Mouse (Mus musculus): ENCODE data around the gene Guk1.
"Not testable (repeated sequence)": the region's sequence is repeated elsewhere in the genome, so short reads cannot be mapped to it uniquely, and the experiment has no call there.

The Guk1 gene

GRCm38 (mm10) chr11:59192059-59192386, at the start of gene Guk1:
Guk1 (minus strand) TSS chr11:59192212.
- no peak for DNase-seq

GRCm38 (mm10) chr11:59239796-59240195, 47.8 kb upstream of the Guk1 start:
- no peak for DNase-seq

DNA sequence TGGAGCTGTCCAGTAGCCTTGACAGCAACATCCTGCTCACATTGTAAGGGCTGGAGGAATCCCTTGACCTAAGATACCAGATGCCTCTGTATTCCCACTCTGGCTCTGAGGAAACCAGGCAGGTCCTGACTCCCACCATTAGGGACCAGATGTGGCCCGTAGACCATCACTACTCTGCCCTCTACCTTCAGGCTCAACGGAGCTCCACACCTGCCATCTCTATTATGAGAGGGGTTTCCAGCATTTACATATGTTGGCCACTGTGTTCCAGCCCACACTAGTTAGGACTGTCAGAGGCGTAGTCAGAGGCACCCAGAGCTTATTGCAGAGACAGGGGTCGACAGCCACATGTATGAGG, 47.4 kb upstream of the Guk1 start:
- no peak for DNase-seq

GRCm38 (mm10) chr11:59238525-59239427, 46.8 kb upstream of the Guk1 start:
- peak; percentile 75 for DNase-seq

DNA sequence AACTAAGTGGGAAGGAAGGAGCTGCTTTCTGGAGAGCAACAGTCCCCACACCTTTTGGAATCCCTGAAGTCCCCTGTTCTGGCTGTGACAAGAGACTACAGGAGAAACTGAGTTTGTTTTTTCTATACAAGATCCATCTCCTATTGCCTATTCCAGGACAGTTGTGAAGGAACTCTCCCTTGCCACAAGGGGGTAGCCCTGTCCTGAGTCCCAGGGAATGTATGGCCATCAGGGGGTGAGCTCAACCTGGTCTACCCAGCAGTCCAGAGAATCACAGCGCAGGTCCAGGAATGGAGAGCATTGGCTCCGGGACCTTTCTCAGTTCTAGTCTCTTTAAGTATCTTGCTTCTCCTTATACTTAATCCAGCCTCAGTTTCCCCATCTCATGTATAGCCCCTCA, 40.8 kb upstream of the Guk1 start:
- DNase-seq: no peak

GRCm38 (mm10) chr11:59230144-59230760, 38.2 kb upstream of the Guk1 start:
- DNase-seq: peak; percentile 54

GRCm38 (mm10) chr11:59228122-59228953, 36.3 kb upstream of the Guk1 start, which contains the start of gene Arf1:
Arf1 (minus strand) TSS chr11:59228270.
- DNase-seq: peak; percentile 96

DNA sequence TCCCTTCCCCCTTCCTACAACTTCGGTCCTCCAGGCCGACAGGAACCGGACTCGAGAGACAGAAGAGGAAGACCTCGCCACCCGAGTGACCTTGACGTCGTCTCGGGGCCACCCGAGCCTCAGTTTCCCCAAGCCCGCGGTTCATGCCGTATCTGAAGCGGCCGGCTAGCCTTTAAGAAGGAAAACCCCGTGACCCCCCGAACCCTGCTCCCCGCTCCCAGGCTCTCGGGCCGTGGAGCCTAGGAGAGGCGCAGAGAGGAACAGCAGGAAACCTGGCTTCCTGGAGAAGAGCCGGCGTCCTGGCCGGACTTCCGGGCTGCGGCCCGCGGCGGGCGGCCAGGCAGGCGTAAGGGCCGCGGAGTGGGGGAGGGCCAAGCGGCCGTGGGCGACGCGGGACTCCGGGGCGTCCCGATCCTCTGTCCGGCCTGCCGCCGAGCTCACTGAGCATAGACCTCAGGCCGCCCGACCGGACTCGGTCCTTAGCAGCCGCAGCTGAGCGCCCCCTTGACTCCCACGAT, 35.7 kb upstream of the Guk1 start:
- no peak for DNase-seq

GRCm38 (mm10) chr11:59226787-59227603, 35.0 kb upstream of the Guk1 start:
- DNase-seq: no peak

GRCm38 (mm10) chr11:59226251-59226650, 34.2 kb upstream of the Guk1 start:
- no peak for DNase-seq

- DNase-seq: no peak
Measured at GRCm38 (mm10) chr11:59225167-59225566, 33.2 kb upstream of the Guk1 start.

- DNase-seq: no peak
Measured at GRCm38 (mm10) chr11:59224470-59224869, 32.5 kb upstream of the Guk1 start.

DNA sequence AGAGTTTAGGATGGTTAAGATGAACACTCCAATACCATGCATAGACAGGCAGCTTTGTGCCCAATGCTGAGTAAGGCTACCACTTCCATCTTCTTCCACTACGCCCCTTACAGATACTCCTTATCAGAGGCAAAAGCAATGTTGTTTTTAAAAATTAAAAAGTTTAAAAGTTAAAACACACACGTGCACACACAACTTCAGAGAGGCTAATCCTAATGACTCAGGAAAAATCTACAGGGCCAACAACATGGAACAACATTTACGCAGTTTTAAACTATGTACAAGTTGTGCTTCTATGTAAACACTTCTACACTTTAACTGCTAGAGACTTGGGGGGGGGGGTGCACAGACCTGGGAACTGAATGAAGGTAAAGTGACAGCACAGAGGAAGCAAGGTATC, 32.0 kb upstream of the Guk1 start:
- DNase-seq: no peak

GRCm38 (mm10) chr11:59222306-59222705, 30.3 kb upstream of the Guk1 start:
- DNase-seq: no peak

GRCm38 (mm10) chr11:59221604-59222003, 29.6 kb upstream of the Guk1 start:
- DNase-seq: no peak

GRCm38 (mm10) chr11:59219064-59219463, 27.1 kb upstream of the Guk1 start:
- no peak for DNase-seq

- DNase-seq: no peak
Measured at GRCm38 (mm10) chr11:59218389-59218998, 26.5 kb upstream of the Guk1 start.

DNA sequence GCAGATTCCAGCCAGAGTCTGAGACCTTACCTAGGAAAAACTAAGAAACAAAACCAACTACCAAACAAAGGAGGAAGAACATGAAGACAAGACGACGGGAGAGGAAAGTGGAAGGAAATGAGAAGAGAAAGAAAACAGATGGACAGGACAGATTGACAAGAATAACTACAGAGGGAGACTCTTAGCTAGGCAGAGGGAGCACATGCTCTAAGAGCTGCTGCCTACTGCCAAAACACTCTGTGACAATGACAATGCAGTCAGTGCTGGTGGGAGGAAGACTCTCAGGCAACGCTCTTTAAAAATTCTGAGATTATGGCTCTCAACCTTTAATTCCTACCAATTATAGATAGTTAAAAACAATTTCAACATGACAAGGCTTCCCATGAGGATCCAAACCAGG, 24.9 kb upstream of the Guk1 start:
- DNase-seq: no peak

- no peak for DNase-seq
Measured at GRCm38 (mm10) chr11:59212892-59213494, 21.0 kb upstream of the Guk1 start.

GRCm38 (mm10) chr11:59212320-59212719, 20.3 kb upstream of the Guk1 start:
- DNase-seq: not testable (repeated sequence)

- DNase-seq: not testable (repeated sequence)
Measured at GRCm38 (mm10) chr11:59211561-59211960, 19.5 kb upstream of the Guk1 start.

All from cerebellum, adult 11 months (tissue).